Mouse (Mus musculus) heart, postnatal 0 days (tissue): ENCODE results near the gene Hnrnpa2b1. TPM values are rescaled to one million over a fixed set of nuclear protein-coding genes. Genes with fewer than 3 reads are reported as not detected.

Experiments
- ATAC-seq: fragments of 200-750 bp; cut with Nextera tagmentation; 2 replicates; pipeline ENCODE4 v1.8.0; 2017; ENCODE audit warnings: low read depth, moderate number of reproducible peaks, moderate library complexity; ENCODE audit not compliant: insufficient read depth
- DNase-seq: peaks from one replicate; pipeline ENCODE4 v3.0.0-alpha.2; 2016; ENCODE audit warnings: low spot score
- H3K27ac ChIP-seq: fragments of 300-500 bp; sonication (generic); 2 replicates; pipeline ENCODE4 v1.5.1; 2014; ENCODE audit warnings: low read depth, mild to moderate bottlenecking
- H3K27me3 ChIP-seq: fragments of 300-500 bp; sonication (generic); 2 replicates; pipeline ENCODE4 v1.6.1; 2014; ENCODE audit warnings: low read length, mixed read lengths; ENCODE audit not compliant: control insufficient read depth, insufficient read depth
- H3K36me3 ChIP-seq: fragments of 300-500 bp; sonication (generic); replicated peaks from 2 replicates; pipeline ENCODE4 v1.6.1; 2014; ENCODE audit warnings: low read length, mixed read lengths; ENCODE audit not compliant: control insufficient read depth, insufficient read depth
- H3K4me1 ChIP-seq: fragments of 300-500 bp; sonication (generic); 2 replicates; pipeline ENCODE4 v1.6.1; 2014; ENCODE audit warnings: antibody characterized with exemption; ENCODE audit not compliant: control insufficient read depth, insufficient read depth
- H3K4me2 ChIP-seq: fragments of 300-500 bp; sonication (generic); 2 replicates; pipeline ENCODE4 v1.6.1; 2014; ENCODE audit warnings: low read depth, mild to moderate bottlenecking, low read length, moderate library complexity
- H3K4me3 ChIP-seq: fragments of 300-500 bp; sonication (generic); 2 replicates; pipeline ENCODE4 v1.5.1; 2014; ENCODE audit warnings: low read depth, low read length
- H3K9ac ChIP-seq: fragments of 300-500 bp; sonication (generic); replicated peaks from 2 replicates; pipeline ENCODE4 v1.6.1; 2014; ENCODE audit warnings: low read depth, low read length, mixed read lengths
- H3K9me3 ChIP-seq: fragments of 300-500 bp; sonication (generic); replicated peaks from 2 replicates; pipeline ENCODE4 v1.6.1; 2016; ENCODE audit warnings: low read length; ENCODE audit not compliant: control insufficient read depth
- CTCF ChIP-seq: IDR thresholded peaks from 2 replicates; pipeline ENCODE4 v1.5.1; 2016; ENCODE audit warnings: antibody characterized with exemption, control low read depth, low read depth
- EP300 ChIP-seq: IDR thresholded peaks from 2 replicates; pipeline ENCODE4 v1.6.1; 2016; ENCODE audit warnings: antibody characterized with exemption, low read depth
- WGBS: fragments of 180-500 bp; shearing (Covaris S2); extraction: QIAGEN DNeasy Blood & Tissue Kit; methylation state at CpG from one replicate; pipeline ENCODE4 v1.1.7; 2014; 5-methylcytosine and 5-hydroxymethylcytosine counted together
- polyA plus RNA-seq: library from polyadenylated mRNA; unstranded; fragments of >200 nt; fragmentation: Nextera tagmentation; extraction: Ambion mirVana; gene quantifications from 2 replicates; pipeline ENCODE4 v1.2.1, GENCODE M21; 2015
- total RNA-seq: library from RNA; depleted of rRNA; stranded (reverse); fragments of >200 nt; gene quantifications from 2 replicates; pipeline ENCODE4 v1.2.3, GENCODE M21; 2014; ENCODE audit warnings: low replicate concordance

Hnrnpa2b1 gene
- total and polyA plus RNA-seq, 2 experiments from 2014 or later = 171 to 775 TPM

DNA sequence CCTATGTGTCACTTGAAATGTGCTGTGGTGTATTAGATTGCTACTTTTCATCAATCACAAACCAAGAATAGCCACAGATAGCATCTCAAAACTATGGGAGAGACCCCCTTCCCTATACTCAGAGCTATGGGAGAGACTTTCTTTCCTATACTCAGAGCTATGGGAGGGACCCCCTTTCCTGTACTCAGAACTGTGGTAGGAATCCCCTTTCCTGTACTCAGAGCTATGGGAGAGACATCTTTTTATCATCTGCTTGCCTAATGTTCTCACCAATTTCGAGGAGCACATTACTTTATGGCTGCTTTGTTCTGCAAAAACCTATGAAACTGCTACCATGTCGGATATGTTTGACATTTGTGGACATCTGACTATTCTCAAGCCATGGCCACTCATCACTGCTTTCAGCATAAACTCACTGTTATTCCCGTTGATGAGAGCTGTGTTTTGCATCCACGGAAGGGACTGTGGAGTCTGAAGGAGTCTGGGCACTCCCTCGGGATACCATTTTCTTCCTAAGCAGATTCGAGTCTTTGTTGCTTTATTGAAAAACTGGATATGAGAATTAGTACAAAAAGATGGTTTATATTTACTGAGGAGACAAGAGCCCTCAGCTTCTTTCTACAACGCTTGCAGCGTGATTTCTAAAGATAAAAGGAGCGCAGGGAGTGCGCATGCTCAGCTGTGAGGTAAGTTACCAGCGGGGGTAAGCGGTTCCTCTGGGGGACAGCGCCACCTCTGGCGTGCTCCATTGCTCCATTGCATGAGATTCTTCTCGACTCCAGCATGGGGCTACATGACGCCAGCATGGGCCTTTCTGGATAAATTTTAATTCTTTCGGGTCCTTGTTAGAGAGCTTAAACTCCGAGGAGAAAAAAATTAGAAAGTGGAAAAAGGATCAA lies 39.3 kb upstream of the Hnrnpa2b1 start:
- Histone ChIP-seq H3K27me3 (no peaks in the 10 kb centered on the region), H3K36me3 (no peaks in the 10 kb centered on the region), H3K4me2 (peak overlapping the region; percentile 55), H3K9ac (no peak overlapping the region), H3K4me3 (peak overlapping the region; percentile 37), H3K9me3 (no peaks in the 10 kb centered on the region), H3K27ac (no peak overlapping the region), H3K4me1 (no peaks in the 10 kb centered on the region)
- ATAC-seq (peak; percentile 79), DNase-seq (peak; percentile 78)
- no peak for TF ChIP-seq EP300
- TF ChIP-seq CTCF = peak; percentile 75
- 17% methylated on average over 18 of the region's 18 CpGs for WGBS

DNA sequence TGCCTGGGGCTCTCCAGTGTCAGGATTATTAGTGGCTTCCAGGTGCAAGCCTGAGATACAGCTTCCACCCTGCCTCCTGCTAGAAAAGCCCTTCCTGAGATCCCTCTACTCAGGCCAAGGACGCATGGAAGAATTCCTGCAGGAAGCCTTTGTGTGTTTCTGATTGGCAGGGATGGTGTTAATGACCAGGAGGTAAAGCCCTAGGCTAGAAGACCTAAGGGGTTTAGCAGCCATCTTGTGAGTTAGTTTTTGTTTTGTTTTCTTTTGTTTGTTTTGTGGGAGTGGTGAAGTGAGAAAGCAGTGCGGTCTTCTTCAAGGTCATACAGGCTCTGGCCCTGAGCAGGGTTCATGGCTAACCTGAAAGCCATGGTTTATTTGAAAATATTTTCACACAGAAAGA lies 37.9 kb upstream of the Hnrnpa2b1 start:
- Histone ChIP-seq H3K27me3 (no peaks in the 10 kb centered on the region), H3K9ac (no peak overlapping the region), H3K4me1 (no peaks in the 10 kb centered on the region), H3K4me2 (no peak overlapping the region), H3K4me3 (no peak overlapping the region), H3K36me3 (no peaks in the 10 kb centered on the region), H3K27ac (no peak overlapping the region), H3K9me3 (no peaks in the 10 kb centered on the region)
- TF ChIP-seq CTCF = no peak
- TF ChIP-seq EP300 = no peak
- ATAC-seq (no peak), DNase-seq (no peak)
- 75% methylated on average over 2 of the region's 2 CpGs for WGBS

DNA sequence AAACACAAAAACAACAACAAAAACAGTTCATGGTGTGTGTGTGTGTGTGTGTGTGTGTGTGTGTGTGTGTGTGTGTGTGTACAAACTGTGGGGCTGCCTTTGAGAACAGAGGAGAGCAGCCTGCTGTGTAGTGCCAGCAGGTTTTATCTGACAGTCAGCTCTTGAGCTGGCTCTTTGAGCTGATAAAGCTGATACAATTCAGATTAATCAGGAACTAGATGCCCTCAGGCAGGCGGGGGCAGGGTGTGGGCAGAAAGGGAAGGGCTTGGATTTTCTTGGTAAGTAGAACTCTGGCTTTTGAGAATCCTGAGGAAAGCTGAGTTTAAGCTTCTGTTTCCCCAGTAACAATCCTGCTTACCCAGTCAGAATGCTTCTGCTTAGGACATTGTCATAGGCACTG lies 36.0 kb upstream of the Hnrnpa2b1 start:
- no peak overlapping the region for H3K4me2 ChIP-seq
- TF ChIP-seq EP300 (no peak), CTCF (no peak)
- 50% methylated on average over 1 of the region's 1 CpGs for WGBS
- no peaks in the 10 kb centered on the region for H3K36me3 ChIP-seq
- ATAC-seq (no peak), DNase-seq (no peak)
- H3K9me3 ChIP-seq = no peaks in the 10 kb centered on the region
- no peaks in the 10 kb centered on the region for H3K27me3 ChIP-seq
- H3K4me3 ChIP-seq = no peak overlapping the region
- no peak overlapping the region for H3K9ac ChIP-seq
- H3K27ac ChIP-seq = no peak overlapping the region
- no peaks in the 10 kb centered on the region for H3K4me1 ChIP-seq

DNA sequence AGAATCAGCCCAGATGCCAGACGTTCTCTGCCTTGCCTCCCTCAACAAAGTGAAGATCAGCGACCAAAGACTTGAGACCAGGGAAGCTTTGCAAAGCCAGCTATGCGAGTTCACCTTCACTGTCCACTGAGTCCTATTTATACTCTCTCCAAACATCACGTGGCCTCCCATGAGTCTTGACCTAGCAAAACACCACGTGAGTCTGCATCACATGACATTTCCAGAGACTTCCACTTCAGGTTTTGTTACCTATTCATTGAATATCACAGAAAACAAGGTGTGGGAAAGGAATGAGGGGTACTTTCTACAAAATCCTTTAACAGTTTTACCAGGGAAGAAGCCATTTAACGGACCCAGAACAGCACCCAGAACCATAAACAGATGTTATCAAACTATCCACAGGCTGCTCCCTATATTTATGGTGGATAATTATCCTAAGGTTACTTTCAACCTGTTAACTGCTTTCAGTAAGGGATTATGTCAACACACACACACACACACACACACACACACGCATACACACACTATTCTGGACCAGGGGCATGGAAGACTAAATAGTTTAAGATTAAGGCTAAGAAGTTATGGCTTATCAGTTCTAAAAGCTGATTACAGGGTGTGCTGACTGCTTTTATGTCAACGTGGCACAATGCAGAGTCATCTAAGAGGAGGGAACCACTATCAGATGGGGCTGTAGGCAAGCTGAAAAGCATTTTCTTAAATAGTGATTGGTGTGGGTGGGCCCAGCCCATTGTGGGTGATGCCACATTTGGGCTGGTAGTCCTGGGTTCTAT lies 27.8 kb upstream of the Hnrnpa2b1 start:
- Histone ChIP-seq H3K36me3 (no peaks in the 10 kb centered on the region), H3K27me3 (no peaks in the 10 kb centered on the region), H3K4me2 (no peak overlapping the region), H3K9ac (no peak overlapping the region), H3K4me3 (no peak overlapping the region), H3K4me1 (no peaks in the 10 kb centered on the region), H3K9me3 (no peaks in the 10 kb centered on the region), H3K27ac (no peak overlapping the region)
- DNase-seq (no peak), ATAC-seq (no peak)
- 50% methylated on average over 8 of the region's 8 CpGs for WGBS
- TF ChIP-seq CTCF (no peak), EP300 (no peak)

DNA sequence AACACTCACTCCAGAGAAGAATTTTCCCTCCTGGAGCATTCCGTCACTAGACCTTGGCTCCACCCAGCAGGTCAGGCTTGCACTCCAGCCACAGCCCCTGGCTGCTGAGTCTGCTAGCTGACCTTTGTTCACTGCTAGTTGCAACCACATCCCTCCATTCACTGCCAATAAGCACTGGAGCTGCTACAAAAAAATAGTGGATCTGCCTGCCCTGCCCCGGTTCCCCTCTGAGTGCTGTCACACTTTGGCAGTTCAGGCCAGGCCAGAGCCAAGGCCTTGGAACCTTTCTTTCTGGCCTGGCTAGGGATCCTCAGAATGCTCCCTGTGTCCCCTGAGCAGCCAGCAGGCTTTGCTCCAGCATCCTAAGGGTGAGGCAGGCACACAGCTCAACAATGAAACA lies 20.1 kb upstream of the Hnrnpa2b1 start:
- 25% methylated on average over 2 of the region's 2 CpGs for WGBS
- no peak for DNase-seq
- Histone ChIP-seq H3K4me1 (peaks cover 10% of the 10 kb centered on the region; the same call in 1 of the 2 replicates), H3K9ac (no peak overlapping the region), H3K27me3 (no peaks in the 10 kb centered on the region), H3K36me3 (no peaks in the 10 kb centered on the region), H3K27ac (peak overlapping the region; percentile 57), H3K9me3 (0 out of 2 replicates have a peak, but pooled peaks cover 10% of the 10 kb centered on the region), H3K4me3 (no peak overlapping the region), H3K4me2 (no peak overlapping the region)
- peak; percentile 64 for ATAC-seq
- TF ChIP-seq EP300 (no peak), CTCF (no peak)
